Mouse (Mus musculus) embryonic facial prominence, embryonic 12.5 days (tissue): ENCODE results near the gene Slc6a6. TPM values are rescaled to one million over a fixed set of nuclear protein-coding genes. Genes with fewer than 3 reads are reported as not detected.

Experiments
- ATAC-seq: fragments of 200-750 bp; cut with Nextera tagmentation; 2 replicates; pipeline ENCODE4 v1.8.0; 2017; ENCODE audit not compliant: insufficient number of reproducible peaks, insufficient read depth, low FRiP score, low TSS enrichment
- H3K27ac ChIP-seq: fragments of 300-500 bp; sonication (generic); 2 replicates; pipeline ENCODE4 v1.5.1; 2016; ENCODE audit warnings: mild to moderate bottlenecking
- H3K27me3 ChIP-seq: fragments of 300-500 bp; sonication (generic); 2 replicates; pipeline ENCODE4 v1.6.1; 2016; ENCODE audit warnings: mild to moderate bottlenecking, moderate library complexity
- H3K36me3 ChIP-seq: fragments of 300-500 bp; sonication (generic); 2 replicates; pipeline ENCODE4 v1.6.1; 2016; ENCODE audit warnings: mild to moderate bottlenecking
- H3K4me1 ChIP-seq: fragments of 300-500 bp; sonication (generic); 2 replicates; pipeline ENCODE4 v1.6.1; 2016
- H3K4me2 ChIP-seq: fragments of 300-500 bp; sonication (generic); replicated peaks from 2 replicates; pipeline ENCODE4 v1.6.1; 2016; ENCODE audit warnings: mild to moderate bottlenecking, moderate library complexity
- H3K4me3 ChIP-seq: fragments of 300-500 bp; sonication (generic); 2 replicates; pipeline ENCODE4 v1.5.1; 2016; ENCODE audit warnings: mild to moderate bottlenecking
- H3K9ac ChIP-seq: fragments of 300-500 bp; sonication (generic); 2 replicates; pipeline ENCODE4 v1.6.1; 2016; ENCODE audit warnings: mild to moderate bottlenecking, moderate library complexity
- H3K9me3 ChIP-seq: fragments of 300-500 bp; sonication (generic); 2 replicates; pipeline ENCODE4 v1.6.1; 2016; ENCODE audit warnings: mild to moderate bottlenecking, moderate library complexity
- WGBS: fragments of 180-500 bp; shearing (Covaris S2); methylation state at CpG from one replicate; pipeline ENCODE4 v1.1.7; 2016; 5-methylcytosine and 5-hydroxymethylcytosine counted together
- polyA plus RNA-seq: library from polyadenylated mRNA; unstranded; fragments of >200 nt; fragmentation: Nextera tagmentation; extraction: Ambion mirVana; gene quantifications from 2 replicates; pipeline ENCODE4 v1.2.1, GENCODE M21; 2016

The Slc6a6 gene
- polyA plus RNA-seq, 1 experiment from 2014 or later: 67.5 TPM

DNA sequence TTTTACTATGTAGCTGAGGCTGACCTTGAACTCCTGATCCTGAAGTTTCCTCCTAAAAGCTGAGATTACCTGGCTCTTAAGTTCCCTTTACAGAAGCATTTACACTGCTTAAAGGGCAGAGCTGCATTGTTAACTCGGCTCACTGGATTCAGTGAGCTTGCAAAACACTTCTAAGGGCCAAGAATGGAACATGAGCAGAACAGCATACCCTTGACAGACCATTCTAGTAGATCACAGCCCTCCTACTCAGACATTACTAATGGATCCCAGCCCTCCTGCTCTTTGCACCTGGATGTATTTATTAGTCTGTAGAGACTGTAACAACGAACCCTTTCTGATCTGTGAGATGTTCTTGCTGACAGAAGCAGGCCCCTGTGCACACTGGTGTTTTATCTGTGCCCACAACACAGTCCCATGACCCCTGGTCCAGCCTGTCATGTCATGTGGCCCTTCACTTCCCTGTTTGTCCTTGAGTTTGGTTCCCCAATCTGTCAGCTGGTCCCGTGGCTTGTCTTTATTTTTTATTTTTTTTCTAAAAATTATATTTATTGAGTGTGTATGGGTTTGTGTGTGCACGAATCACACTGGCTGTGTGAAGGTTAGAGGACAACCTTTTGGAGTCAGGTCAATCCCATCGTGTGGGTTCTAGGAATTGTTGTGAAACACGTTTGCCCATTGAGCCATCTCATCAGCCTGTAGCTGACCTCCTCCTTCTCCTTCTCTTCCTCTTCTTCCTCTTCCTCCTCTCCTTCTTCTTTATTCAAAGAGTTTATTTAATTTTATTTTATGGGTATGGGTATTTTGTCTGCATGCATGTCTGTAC, 32.3 kb downstream of the Slc6a6 start:
- Histone ChIP-seq H3K36me3 (peaks cover 14% of the 10 kb centered on the region; the same call in 1 of the 2 replicates), H3K4me1 (peaks cover 57% of the 10 kb centered on the region), H3K4me2 (no peak overlapping the region), H3K27me3 (no peaks in the 10 kb centered on the region), H3K9ac (no peak overlapping the region), H3K27ac (peak overlapping the region; percentile 26; the same call in 1 of the 2 replicates), H3K9me3 (no peaks in the 10 kb centered on the region), H3K4me3 (no peak overlapping the region)
- no peak for ATAC-seq
- 72% methylated on average over 6 of the region's 6 CpGs for WGBS

DNA sequence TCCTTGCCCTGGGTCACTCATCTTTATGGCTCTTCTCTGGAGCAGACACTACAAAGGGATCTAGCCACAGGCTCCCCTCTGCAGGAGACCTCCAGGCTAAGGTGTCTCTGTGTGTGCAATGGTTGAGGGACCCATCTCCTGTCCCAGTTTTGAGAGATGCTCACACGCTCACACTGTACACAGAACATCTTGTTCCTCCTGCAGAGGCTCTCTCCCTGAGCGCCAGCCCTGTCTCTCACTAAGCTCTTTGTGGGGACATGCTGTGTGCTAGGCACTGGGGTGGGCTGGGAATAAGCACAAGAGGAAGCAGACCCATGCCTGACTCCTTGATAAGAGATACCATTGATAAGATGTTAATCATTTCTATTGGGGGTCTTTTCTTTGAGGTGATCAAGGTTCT, 34.2 kb downstream of the Slc6a6 start:
- no peaks in the 10 kb centered on the region for H3K27me3 ChIP-seq
- H3K4me2 ChIP-seq: no peak overlapping the region
- no peak overlapping the region for H3K9ac ChIP-seq
- H3K4me1 ChIP-seq: peaks cover 44% of the 10 kb centered on the region
- H3K27ac ChIP-seq: peak overlapping the region; percentile 30; the same call in 1 of the 2 replicates
- WGBS: 78% methylated on average over 2 of the region's 2 CpGs
- H3K9me3 ChIP-seq: no peaks in the 10 kb centered on the region
- H3K36me3 ChIP-seq: peaks cover 10% of the 10 kb centered on the region
- ATAC-seq: no peak
- no peak overlapping the region for H3K4me3 ChIP-seq

DNA sequence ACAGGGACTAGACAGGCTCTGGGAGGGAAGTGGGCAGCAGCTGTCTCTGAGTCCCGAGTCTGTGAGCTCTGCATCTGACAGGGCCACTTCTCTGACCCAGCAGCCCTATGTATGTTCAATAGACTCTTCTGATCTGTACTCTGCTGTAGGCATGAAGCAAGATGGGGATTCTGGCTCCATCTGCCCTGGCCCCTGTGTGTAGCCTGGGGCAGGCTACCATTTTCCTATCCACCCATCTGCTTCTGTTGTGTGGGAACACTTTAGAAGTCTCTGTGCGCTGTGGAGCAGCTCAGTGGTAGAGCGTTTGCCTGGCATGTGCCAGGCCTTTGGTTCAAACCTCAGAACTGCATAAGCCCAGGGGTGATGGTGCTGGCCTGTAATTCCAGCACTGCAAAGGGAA, 34.8 kb downstream of the Slc6a6 start:
- Histone ChIP-seq H3K4me2 (no peak overlapping the region), H3K36me3 (peaks cover 15% of the 10 kb centered on the region), H3K9me3 (no peaks in the 10 kb centered on the region), H3K4me3 (no peak overlapping the region), H3K9ac (peak overlapping the region; percentile 27; the same call in 1 of the 2 replicates), H3K27me3 (no peaks in the 10 kb centered on the region), H3K27ac (peak overlapping the region; percentile 80), H3K4me1 (peaks cover 39% of the 10 kb centered on the region)
- ATAC-seq: no peak
- WGBS: 64% methylated on average over 3 of the region's 3 CpGs

DNA sequence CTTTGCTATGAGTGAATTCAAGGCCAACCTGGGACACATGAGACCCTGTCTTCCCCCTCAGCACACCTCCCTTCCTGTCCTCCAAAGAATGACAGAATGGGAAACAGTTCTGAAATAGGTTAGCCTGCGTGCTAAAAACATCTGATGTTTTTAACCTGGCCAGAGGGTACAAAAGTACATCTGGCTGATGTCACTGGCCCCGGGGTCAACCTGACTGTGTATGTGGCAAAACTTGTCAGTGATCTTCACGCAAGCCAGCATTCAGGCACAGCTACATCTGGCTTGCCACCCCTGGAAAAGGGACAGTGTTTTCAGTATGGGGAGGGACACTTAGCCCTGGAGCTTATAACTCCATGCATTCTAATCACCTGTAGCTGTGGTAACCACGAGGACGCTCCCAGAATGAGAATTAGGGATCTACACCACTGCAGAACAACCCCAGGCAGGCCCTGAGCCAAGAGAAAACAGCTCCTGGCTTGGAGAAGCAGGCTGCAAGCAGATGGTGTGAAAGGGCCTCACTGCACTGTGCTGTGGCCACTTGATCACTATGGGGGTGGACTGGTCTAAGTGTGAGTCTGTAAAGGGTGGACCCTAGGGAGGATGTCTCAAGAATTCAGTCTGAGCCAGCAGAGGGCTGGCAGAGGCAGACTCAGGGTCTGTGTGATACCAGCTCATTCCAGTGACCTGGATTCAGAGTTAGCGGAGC, 35.3 kb downstream of the Slc6a6 start:
- Histone ChIP-seq H3K4me2 (no peak overlapping the region), H3K4me3 (no peak overlapping the region), H3K27ac (peak overlapping the region; percentile 80), H3K9me3 (no peaks in the 10 kb centered on the region), H3K36me3 (peaks cover 21% of the 10 kb centered on the region), H3K27me3 (no peaks in the 10 kb centered on the region), H3K9ac (no peak overlapping the region; the same call in 1 of the 2 replicates), H3K4me1 (peaks cover 35% of the 10 kb centered on the region)
- WGBS: 67% methylated on average over 6 of the region's 6 CpGs
- ATAC-seq: peak; percentile 45; the same call in 1 of the 2 replicates

DNA sequence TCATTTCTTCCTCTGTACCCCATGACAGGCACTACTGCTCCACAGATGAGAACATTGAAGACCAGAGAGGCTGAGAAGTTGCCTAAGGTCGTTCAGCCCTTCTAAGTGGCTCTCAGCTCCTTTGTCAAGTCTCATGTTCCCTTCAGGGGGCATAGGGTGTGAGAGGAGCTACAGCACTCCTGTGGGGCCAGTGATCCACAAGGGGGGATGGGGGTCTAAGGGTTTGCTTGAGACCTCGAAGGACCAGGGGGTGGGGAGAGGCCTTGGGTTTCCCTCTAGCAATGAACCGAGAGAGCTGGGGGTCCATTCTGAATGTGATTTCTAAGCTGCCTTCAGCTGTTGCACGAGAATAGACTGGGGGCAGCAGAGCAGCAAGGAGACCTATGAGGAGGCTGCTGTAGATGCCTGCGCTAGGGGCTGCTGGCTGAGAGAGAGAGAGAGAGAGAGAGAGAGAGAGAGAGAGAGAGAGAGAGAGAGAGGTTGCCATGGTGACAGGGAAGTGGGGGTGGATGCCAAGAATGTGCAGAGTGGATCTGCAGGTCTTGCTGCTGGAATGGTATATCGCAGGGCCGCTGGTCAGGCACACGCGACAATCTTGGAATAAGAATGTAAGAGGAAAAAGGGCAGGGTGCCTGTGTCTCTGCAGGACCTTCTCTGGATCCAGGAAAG, 36.1 kb downstream of the Slc6a6 start:
- Histone ChIP-seq H3K27ac (peak overlapping the region; percentile 80), H3K4me1 (peaks cover 35% of the 10 kb centered on the region), H3K4me3 (no peak overlapping the region), H3K27me3 (no peaks in the 10 kb centered on the region), H3K9ac (no peak overlapping the region), H3K4me2 (peak overlapping the region; percentile 2; the same call in 1 of the 2 replicates), H3K36me3 (peaks cover 26% of the 10 kb centered on the region), H3K9me3 (no peaks in the 10 kb centered on the region)
- 0 out of 2 replicates have a peak, but pooled peaks have one; percentile 10 for ATAC-seq
- 12% methylated on average over 9 of the region's 9 CpGs for WGBS

DNA sequence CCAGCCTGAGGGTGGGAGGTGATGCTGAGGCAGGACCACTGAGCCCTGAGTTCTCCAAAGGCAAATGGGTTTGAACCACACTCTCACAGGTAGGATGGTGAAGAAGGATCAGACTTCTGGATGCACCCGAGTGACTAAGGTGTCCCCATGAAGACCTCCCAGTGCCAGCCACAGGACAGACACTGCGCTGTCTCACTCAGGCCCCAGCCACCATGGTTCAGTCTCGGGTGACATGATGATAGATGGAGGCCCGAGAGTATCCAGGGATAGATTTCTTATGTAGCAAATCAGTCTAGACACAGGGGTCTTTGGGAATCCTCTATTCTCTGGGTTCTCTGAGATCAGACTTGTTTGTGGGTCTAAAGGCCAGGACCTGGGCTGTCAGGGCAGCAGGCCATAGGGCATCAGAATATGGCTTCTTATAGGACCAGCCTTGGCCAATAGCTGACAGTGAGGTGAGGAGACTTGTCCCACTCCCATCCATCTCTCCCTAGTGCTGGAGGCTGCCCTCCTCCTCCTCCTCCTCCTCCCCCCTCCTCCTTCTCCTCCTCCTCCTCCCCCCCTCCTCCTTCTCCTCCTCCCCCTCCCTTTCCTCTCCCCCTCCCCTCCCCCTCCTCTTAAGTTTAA, 36.8 kb downstream of the Slc6a6 start:
- ATAC-seq: no peak; the same call in 1 of the 2 replicates
- Histone ChIP-seq H3K27ac (peak overlapping the region; percentile 80), H3K4me1 (peaks cover 35% of the 10 kb centered on the region), H3K27me3 (no peaks in the 10 kb centered on the region), H3K4me2 (peak overlapping the region; percentile 2; the same call in 1 of the 2 replicates), H3K9me3 (no peaks in the 10 kb centered on the region), H3K4me3 (no peak overlapping the region), H3K9ac (no peak overlapping the region), H3K36me3 (peaks cover 31% of the 10 kb centered on the region)
- 58% methylated on average over 4 of the region's 4 CpGs for WGBS

DNA sequence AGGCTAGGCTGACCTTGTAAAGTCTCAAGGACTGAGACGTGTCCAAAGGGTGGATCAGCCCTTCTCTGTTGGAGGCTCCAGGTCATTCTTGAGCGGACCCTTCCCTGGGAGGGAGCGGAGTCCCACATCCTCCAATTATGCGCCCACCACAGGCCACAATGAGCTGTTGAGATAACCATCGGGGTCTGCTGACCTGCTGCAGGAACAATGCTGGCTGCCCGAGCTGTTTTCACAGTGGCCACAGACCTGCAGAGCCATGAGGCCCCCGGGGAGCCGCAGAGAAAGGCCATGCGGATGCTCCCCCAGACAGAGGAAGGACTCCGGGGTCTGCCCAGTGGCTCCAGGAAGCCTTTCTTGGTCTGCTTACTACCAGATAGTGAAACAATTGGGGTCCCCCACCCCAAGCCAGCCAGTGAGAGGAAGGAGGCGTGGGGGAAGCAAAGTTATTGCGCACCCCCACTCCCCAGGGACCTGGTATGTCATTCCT, 37.4 kb downstream of the Slc6a6 start:
- Histone ChIP-seq H3K27ac (peak overlapping the region; percentile 32; the same call in 1 of the 2 replicates), H3K36me3 (peaks cover 36% of the 10 kb centered on the region), H3K27me3 (no peaks in the 10 kb centered on the region), H3K4me3 (no peak overlapping the region), H3K9ac (no peak overlapping the region), H3K9me3 (no peaks in the 10 kb centered on the region), H3K4me1 (peaks cover 35% of the 10 kb centered on the region), H3K4me2 (no peak overlapping the region)
- WGBS: 46% methylated on average over 12 of the region's 12 CpGs
- ATAC-seq: 0 out of 2 replicates have a peak, but pooled peaks have one; percentile 30

DNA sequence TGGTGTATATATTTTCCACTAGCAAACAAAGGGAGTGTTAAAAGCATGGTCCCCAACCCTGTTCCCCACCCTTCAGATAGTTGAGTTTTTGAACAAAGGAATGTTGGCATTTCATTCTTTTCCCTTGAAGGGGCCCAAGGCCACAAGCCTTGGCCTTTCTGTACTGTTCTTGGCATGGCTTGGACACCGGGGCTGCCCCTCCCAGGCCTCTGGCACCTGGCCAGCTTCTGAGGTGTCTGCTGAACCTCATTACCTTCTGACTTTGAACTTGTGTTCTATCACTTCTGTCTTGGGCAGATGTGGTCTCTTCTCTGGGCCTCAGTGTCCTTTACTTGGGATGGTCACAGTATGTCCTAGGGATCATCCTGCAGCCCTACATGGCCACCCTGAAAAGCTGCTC, 43.5 kb downstream of the Slc6a6 start:
- Histone ChIP-seq H3K27ac (no peak overlapping the region), H3K9ac (no peak overlapping the region), H3K27me3 (no peaks in the 10 kb centered on the region), H3K9me3 (no peaks in the 10 kb centered on the region), H3K4me2 (no peak overlapping the region), H3K36me3 (peaks cover 61% of the 10 kb centered on the region), H3K4me1 (peaks cover 26% of the 10 kb centered on the region), H3K4me3 (no peak overlapping the region)
- 96% methylated on average over 1 of the region's 1 CpGs for WGBS
- no peak for ATAC-seq

DNA sequence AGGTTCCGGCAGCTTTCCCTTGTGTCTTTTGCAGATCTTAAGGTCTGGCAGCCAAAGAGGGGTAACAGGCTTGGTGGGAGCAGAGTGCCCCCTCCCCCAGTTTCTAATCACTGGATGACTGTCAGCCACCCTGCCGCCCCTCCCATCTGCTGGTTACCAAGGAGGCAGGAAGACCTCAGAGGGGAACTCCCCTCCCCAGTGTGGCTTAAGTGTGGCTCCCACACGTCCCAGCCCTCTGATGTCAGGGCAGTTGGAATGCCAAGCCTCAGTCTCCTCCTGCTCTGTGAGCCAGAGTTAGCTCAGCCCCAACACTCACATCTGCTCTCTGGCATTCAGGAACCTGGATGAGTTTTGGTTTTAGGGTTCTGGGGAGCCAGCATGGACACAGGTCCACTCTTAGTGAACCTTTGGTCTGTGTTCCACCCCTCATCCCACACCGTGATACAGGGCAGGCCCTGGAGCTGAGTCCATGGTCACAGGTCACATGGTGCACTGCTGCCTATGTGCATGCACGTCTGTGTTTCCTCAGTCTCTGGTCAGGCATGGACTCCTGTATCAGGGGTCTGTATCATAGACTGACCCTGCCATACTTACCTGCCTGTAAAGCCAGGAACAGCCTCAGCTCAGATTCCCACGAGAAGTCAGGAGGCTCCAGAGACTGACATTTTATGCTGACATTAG, 45.2 kb downstream of the Slc6a6 start:
- ATAC-seq: peak; percentile 41
- peak overlapping the region; percentile 83 for H3K27ac ChIP-seq
- H3K9ac ChIP-seq: no peak overlapping the region

DNA sequence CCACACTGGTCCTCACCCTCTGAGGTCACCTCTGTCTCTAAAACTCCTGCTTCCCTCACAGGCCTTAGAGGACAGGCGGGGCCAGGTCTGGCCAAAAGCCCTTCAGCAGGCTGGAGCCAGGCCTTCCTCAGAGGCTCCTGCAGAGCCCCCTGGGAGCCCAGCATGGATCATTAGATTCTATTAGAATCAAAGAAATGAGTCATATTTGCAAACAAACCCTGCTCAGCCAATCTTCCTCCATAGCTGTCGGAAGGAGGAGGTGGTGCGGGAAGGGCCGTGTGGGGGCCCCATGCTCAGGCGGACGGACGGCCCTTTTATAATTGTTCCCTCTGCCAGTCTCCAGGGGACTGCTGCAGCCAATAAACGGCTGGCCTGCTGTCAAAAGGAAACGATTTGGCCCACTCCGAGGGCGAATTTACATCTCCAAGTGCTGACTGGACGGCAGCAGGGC, 45.8 kb downstream of the Slc6a6 start:
- H3K36me3 ChIP-seq: peaks cover 48% of the 10 kb centered on the region

More for the DNA sequence above, 45.2 kb downstream of the Slc6a6 start:
- Histone ChIP-seq H3K9me3 (no peaks in the 10 kb centered on the region), H3K4me2 (no peak overlapping the region), H3K4me1 (peaks cover 26% of the 10 kb centered on the region), H3K27me3 (no peaks in the 10 kb centered on the region), H3K4me3 (no peak overlapping the region), H3K36me3 (peaks cover 55% of the 10 kb centered on the region)
- WGBS: 40% methylated on average over 6 of the region's 6 CpGs

More for the DNA sequence above, 45.8 kb downstream of the Slc6a6 start:
- Histone ChIP-seq H3K27me3 (no peaks in the 10 kb centered on the region), H3K9me3 (no peaks in the 10 kb centered on the region), H3K4me1 (peaks cover 26% of the 10 kb centered on the region), H3K4me3 (no peak overlapping the region), H3K9ac (no peak overlapping the region), H3K27ac (peak overlapping the region; percentile 83), H3K4me2 (no peak overlapping the region)
- 18% methylated on average over 12 of the region's 12 CpGs for WGBS
- ATAC-seq: peak; percentile 32; the same call in 1 of the 2 replicates
